Mouse (Mus musculus): ENCODE results near the gene Gm9945.

The Gm9945 gene

GRCm38 (mm10) chr11:53463551-53464424, 16.2 kb upstream of the Gm9945 start:
- DNase-seq: no peak

- DNase-seq: peak; percentile 64
These were observed 13.6 kb upstream of the Gm9945 start for GRCm38 (mm10) chr11:53466231-53466971.

GRCm38 (mm10) chr11:53469294-53469967, 10.5 kb upstream of the Gm9945 start:
- DNase-seq: peak; percentile 25

GRCm38 (mm10) chr11:53469968-53470695, 9.8 kb upstream of the Gm9945 start, which contains the start of gene Gm9837:
Gm9837 (minus strand) TSS chr11:53470479.
- DNase-seq: peak; percentile 73

- no peak for DNase-seq
These were observed 7.3 kb upstream of the Gm9945 start for GRCm38 (mm10) chr11:53472709-53473108.

- no peak for DNase-seq
These were observed 4.3 kb upstream of the Gm9945 start for GRCm38 (mm10) chr11:53475620-53476019.

GRCm38 (mm10) chr11:53477833-53478232, 2.1 kb upstream of the Gm9945 start:
- no peak for DNase-seq

GRCm38 (mm10) chr11:53478383-53479170, 1.4 kb upstream of the Gm9945 start:
- no peak for DNase-seq

GRCm38 (mm10) chr11:53479171-53479782, 689 bp upstream of the Gm9945 start:
- no peak for DNase-seq

GRCm38 (mm10) chr11:53481088-53481730, 1.2 kb downstream of the Gm9945 start:
- no peak for DNase-seq

- no peak for DNase-seq
These were observed 3.4 kb downstream of the Gm9945 start for GRCm38 (mm10) chr11:53483159-53483891.

GRCm38 (mm10) chr11:53485719-53486118, 5.8 kb downstream of the Gm9945 start:
- DNase-seq: no peak

- DNase-seq: no peak
These were observed 6.4 kb downstream of the Gm9945 start for GRCm38 (mm10) chr11:53486351-53486750.

GRCm38 (mm10) chr11:53486822-53487594, 7.0 kb downstream of the Gm9945 start:
- peak; percentile 58 for DNase-seq

- no peak for DNase-seq
These were observed 9.0 kb downstream of the Gm9945 start for GRCm38 (mm10) chr11:53489007-53489406.

GRCm38 (mm10) chr11:53489421-53489820, 9.5 kb downstream of the Gm9945 start:
- no peak for DNase-seq

GRCm38 (mm10) chr11:53491954-53492401, 12.0 kb downstream of the Gm9945 start:
- DNase-seq: no peak

GRCm38 (mm10) chr11:53493243-53493955, 13.4 kb downstream of the Gm9945 start:
- DNase-seq: no peak

Data from kidney, adult 11 months (tissue).